Mouse (Mus musculus) liver, embryonic 14.5 days (tissue): Measurements from ENCODE around the gene Txndc12.

Experiments used
- CTCF ChIP-seq: IDR thresholded peaks from 2 replicates; pipeline ENCODE4 v1.5.1; 2016; ENCODE audit warnings: antibody characterized with exemption, low read depth, control low read depth
- EP300 ChIP-seq: IDR thresholded peaks from 2 replicates; pipeline ENCODE4 v1.6.1; 2016; ENCODE audit warnings: antibody characterized with exemption, low read depth

GRCm38 (mm10) chr4:108847715-108848504 lies 13.5 kb downstream of the Txndc12 start, which contains the start of gene Kti12:
- no peak for TF ChIP-seq CTCF
- TF ChIP-seq EP300: 0 out of 2 replicates have a peak, but pooled peaks have one; percentile 1
